In genomic region chr17:43997514-43997913, GRCm38 (mm10) we compare ENCODE assay signal across 15 mouse cellular contexts.
DNase-seq lines count a peak whose midpoint lies in the region; ATAC-seq lines count a peak whose summit lies in the region.
"Had no signal": no experiment of that assay in that cellular context is flagged by ENCODE, and none has a peak within 500 bp of the region (broad histone marks: within the 10 kb centered on the region; RNA-seq: fewer than 3 reads in every experiment).

No protein-coding gene starts in this region.

- H3K4me3 ChIP-seq in heart, embryonic 16.5 days (ENCODE audit: low read length) = no peak overlapping the region
- no peak overlapping the region for H3K4me3 ChIP-seq in neural tube, embryonic 15.5 days (replicated peaks)
- H3K4me3 ChIP-seq in liver, embryonic 11.5 days (ENCODE audit: low read depth, low read length) = no peak overlapping the region
- H3K4me3 ChIP-seq in midbrain, embryonic 16.5 days (ENCODE audit: low read depth, low read length) = no peak overlapping the region
- no peak overlapping the region for H3K4me3 ChIP-seq in kidney, embryonic 14.5 days (ENCODE audit: low read length)
- H3K4me3 ChIP-seq: kidney, embryonic 15.5 days had no signal

- no peak overlapping the region for H3K9ac ChIP-seq in heart, embryonic 16.5 days (ENCODE audit: low read length)
- H3K9ac ChIP-seq in neural tube, embryonic 15.5 days (replicated peaks) = no peak overlapping the region
- H3K9ac ChIP-seq in liver, embryonic 11.5 days (ENCODE audit: low read depth, low read length) = no peak overlapping the region
- no peak overlapping the region for H3K9ac ChIP-seq in midbrain, embryonic 16.5 days (ENCODE audit: low read depth, low read length)
- no peak overlapping the region for H3K9ac ChIP-seq in kidney, embryonic 14.5 days (ENCODE audit: low read depth, low read length)
- H3K9ac ChIP-seq: kidney, embryonic 15.5 days had no signal

- DNase-seq in heart, postnatal 10 days = no peak
- DNase-seq in neural tube, embryonic 10.5 days (ENCODE audit: extremely low spot score, low spot score) = no peak
- peak; percentile 34 for DNase-seq in liver, embryonic 11.5 days (ENCODE audit: low spot score)
- no peak for DNase-seq in gastrocnemius, postnatal 14 days
- DNase-seq: cerebellum, adult 11-12 months; gastrocnemius, postnatal 10 days; heart, postnatal 4 days; spleen, adult 18-20 months; thymus, postnatal 25 days had no signal

- ATAC-seq in heart, embryonic 16.5 days (replicated peaks; ENCODE audit: extremely low read depth, insufficient read depth, low FRiP score) = no peak
- no peak for ATAC-seq in neural tube, embryonic 15.5 days (ENCODE audit: low FRiP score)
- peak; percentile 80 for ATAC-seq in liver, embryonic 11.5 days (replicated peaks; ENCODE audit: low FRiP score)
- ATAC-seq in midbrain, embryonic 16.5 days = peak; percentile 49; the same call in 1 of the 2 replicates
- ATAC-seq in kidney, embryonic 14.5 days (ENCODE audit: low FRiP score, low TSS enrichment) = no peak
- ATAC-seq: forebrain, embryonic 14.5 days had no signal

- intact Hi-C loops in heart, postnatal 10 days (cut with DNase I) = no loop called here
- intact Hi-C loops in gastrocnemius, postnatal 14 days (cut with DNase I; ENCODE audit: low total_unique reads) = no loop called here

- no peaks in the 10 kb centered on the region for H3K27me3 ChIP-seq in heart, embryonic 16.5 days (ENCODE audit: control insufficient read depth, insufficient read depth, low read length)
- no peaks in the 10 kb centered on the region for H3K27me3 ChIP-seq in neural tube, embryonic 15.5 days (replicated peaks)
- no peaks in the 10 kb centered on the region for H3K27me3 ChIP-seq in liver, embryonic 11.5 days (replicated peaks; ENCODE audit: control insufficient read depth, insufficient read depth, low read length)
- no peaks in the 10 kb centered on the region for H3K27me3 ChIP-seq in midbrain, embryonic 16.5 days (ENCODE audit: control insufficient read depth, insufficient read depth, low read depth, low read length)
- no peaks in the 10 kb centered on the region for H3K27me3 ChIP-seq in kidney, embryonic 14.5 days (ENCODE audit: control insufficient read depth, insufficient read depth, low read length)
- H3K27me3 ChIP-seq: kidney, embryonic 15.5 days had no signal

- H3K4me1 ChIP-seq in heart, embryonic 16.5 days (ENCODE audit: control insufficient read depth, insufficient read depth, low read length) = peaks cover 17% of the 10 kb centered on the region
- no peaks in the 10 kb centered on the region for H3K4me1 ChIP-seq in neural tube, embryonic 15.5 days
- 0 out of 2 replicates have a peak, but pooled peaks cover 2% of the 10 kb centered on the region for H3K4me1 ChIP-seq in liver, embryonic 11.5 days (replicated peaks; ENCODE audit: control insufficient read depth, insufficient read depth, low read length)
- peaks cover 2% of the 10 kb centered on the region; the same call in 1 of the 2 replicates for H3K4me1 ChIP-seq in midbrain, embryonic 16.5 days (ENCODE audit: control insufficient read depth, insufficient read depth, low read length)
- H3K4me1 ChIP-seq in kidney, embryonic 14.5 days (ENCODE audit: control insufficient read depth, insufficient read depth, low read length) = no peaks in the 10 kb centered on the region
- H3K4me1 ChIP-seq: kidney, embryonic 15.5 days had no signal

- H3K36me3 ChIP-seq in heart, embryonic 16.5 days (ENCODE audit: control insufficient read depth, insufficient read depth) = no peaks in the 10 kb centered on the region
- H3K36me3 ChIP-seq in neural tube, embryonic 15.5 days = no peaks in the 10 kb centered on the region
- no peaks in the 10 kb centered on the region for H3K36me3 ChIP-seq in liver, embryonic 11.5 days (ENCODE audit: control insufficient read depth, insufficient read depth, low read length)
- H3K36me3 ChIP-seq in midbrain, embryonic 16.5 days (ENCODE audit: control insufficient read depth, insufficient read depth, low read length) = no peaks in the 10 kb centered on the region
- H3K36me3 ChIP-seq in kidney, embryonic 14.5 days (ENCODE audit: control insufficient read depth, insufficient read depth, low read length) = no peaks in the 10 kb centered on the region
- H3K36me3 ChIP-seq: kidney, embryonic 15.5 days had no signal

- H3K4me2 ChIP-seq in heart, embryonic 16.5 days (ENCODE audit: low read depth, low read length) = peak overlapping the region; percentile 13; the same call in 1 of the 2 replicates
- no peak overlapping the region for H3K4me2 ChIP-seq in neural tube, embryonic 15.5 days
- H3K4me2 ChIP-seq in liver, embryonic 11.5 days = peak overlapping the region; percentile 41
- 0 out of 2 replicates have a peak overlapping the region, but pooled peaks have one; percentile 10 for H3K4me2 ChIP-seq in midbrain, embryonic 16.5 days (ENCODE audit: low read length)
- H3K4me2 ChIP-seq in kidney, embryonic 14.5 days (replicated peaks; ENCODE audit: low read depth, low read length) = no peak overlapping the region
- H3K4me2 ChIP-seq: kidney, embryonic 15.5 days had no signal

- no peaks in the 10 kb centered on the region; the same call in 1 of the 2 replicates for H3K9me3 ChIP-seq in heart, embryonic 16.5 days (replicated peaks; ENCODE audit: control insufficient read depth, low read length)
- H3K9me3 ChIP-seq in neural tube, embryonic 15.5 days (replicated peaks) = no peaks in the 10 kb centered on the region
- no peaks in the 10 kb centered on the region for H3K9me3 ChIP-seq in liver, embryonic 11.5 days (ENCODE audit: control insufficient read depth, low read length)
- no peaks in the 10 kb centered on the region for H3K9me3 ChIP-seq in midbrain, embryonic 16.5 days (replicated peaks; ENCODE audit: control insufficient read depth, low read length, poor library complexity, severe bottlenecking)
- no peaks in the 10 kb centered on the region for H3K9me3 ChIP-seq in kidney, embryonic 14.5 days (ENCODE audit: control insufficient read depth, low read length)
- H3K9me3 ChIP-seq: kidney, embryonic 15.5 days had no signal

- 36% methylated on average over 7 of the region's 7 CpGs for WGBS in heart, embryonic 16.5 days
- 81% methylated on average over 7 of the region's 7 CpGs for WGBS in neural tube, embryonic 15.5 days
- WGBS in liver, embryonic 11.5 days = 54% methylated on average over 7 of the region's 7 CpGs
- 68% methylated on average over 7 of the region's 7 CpGs for WGBS in midbrain, embryonic 16.5 days
- 87% methylated on average over 7 of the region's 7 CpGs for WGBS in kidney, embryonic 14.5 days

- no peak overlapping the region for H3K27ac ChIP-seq in heart, embryonic 16.5 days (ENCODE audit: low read length)
- H3K27ac ChIP-seq in neural tube, embryonic 15.5 days (replicated peaks) = 0 out of 2 replicates have a peak overlapping the region, but pooled peaks have one; percentile 6
- no peak overlapping the region for H3K27ac ChIP-seq in liver, embryonic 11.5 days (ENCODE audit: low read depth, low read length)
- peak overlapping the region; percentile 68 for H3K27ac ChIP-seq in midbrain, embryonic 16.5 days (ENCODE audit: low read length)
- no peak overlapping the region for H3K27ac ChIP-seq in kidney, embryonic 14.5 days (ENCODE audit: low read depth, low read length)
- H3K27ac ChIP-seq: kidney, embryonic 15.5 days had no signal

Comparison
In these comparisons a context has a peak if more than half of its experiments do, and no peak if none do; other contexts are left out.
1. ATAC-seq: peak in liver, embryonic 11.5 days (single experiment) and midbrain, embryonic 16.5 days (single experiment); none in heart, embryonic 16.5 days (single experiment), neural tube, embryonic 15.5 days (single experiment) and kidney, embryonic 14.5 days (single experiment).
2. H3K27ac ChIP-seq: peak in neural tube, embryonic 15.5 days (single experiment) and midbrain, embryonic 16.5 days (single experiment); none in heart, embryonic 16.5 days (single experiment), liver, embryonic 11.5 days (single experiment) and kidney, embryonic 14.5 days (single experiment).
3. H3K4me2 ChIP-seq: peak in heart, embryonic 16.5 days (single experiment), liver, embryonic 11.5 days (single experiment) and midbrain, embryonic 16.5 days (single experiment); none in neural tube, embryonic 15.5 days (single experiment) and kidney, embryonic 14.5 days (single experiment).